Mouse (Mus musculus) granulocyte monocyte progenitor cell, adult 5-6 weeks (primary cell): ENCODE data around the gene Sult1c1. TPM values are rescaled to one million over a fixed set of nuclear protein-coding genes. Genes with fewer than 3 reads are reported as not detected.
"Not testable (repeated sequence)": the region's sequence is repeated elsewhere in the genome, so short reads cannot be mapped to it uniquely, and the experiment has no call there.

ENCODE experiments used
- ATAC-seq: replicated peaks from 2 replicates; pipeline ENCODE4 v1.8.0; 2016; ENCODE audit warnings: mild to moderate bottlenecking, moderate TSS enrichment, inconsistent platforms; ENCODE audit not compliant: poor library complexity, severe bottlenecking
- total RNA-seq, 2 experiments: library from RNA; stranded (forward) in 1 of 2; stranded (reverse) in 1 of 2; fragments of 200-712, 200-1000 nt in 1 of 2; fragments of >200 nt in 1 of 2; fragmentation: Nextera tagmentation in 1 of 2; gene quantifications; 2 replicates each; pipeline ENCODE4 v1.2.3; 2014 to 2017

The Sult1c1 gene
- total RNA-seq (2014; fragmentation: Nextera tagmentation), result not detected in 2 replicates
- not detected in 2 replicates for total RNA-seq (2017)

DNA sequence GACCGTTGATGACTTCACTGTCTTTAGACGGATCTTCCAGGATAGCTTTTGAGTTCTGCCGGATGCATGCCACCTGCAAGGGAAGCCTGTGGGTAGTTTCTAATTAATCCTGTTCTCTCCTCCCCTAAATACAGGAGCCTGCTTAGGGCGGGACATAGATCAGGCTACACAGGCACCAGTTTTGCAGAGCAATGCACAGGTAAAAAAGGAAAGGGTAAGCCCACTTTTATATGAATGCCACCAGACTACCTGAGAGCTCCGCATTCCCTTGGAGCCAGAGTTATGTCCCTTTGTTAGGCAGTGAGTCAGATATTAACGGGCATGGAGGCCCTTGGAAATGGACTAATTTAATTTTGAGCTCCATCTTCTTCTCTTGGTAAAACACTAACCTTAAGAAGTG lies at the start of gene Sult1c1:
Gene Sult1c1 (minus strand): TSS at position 101 of the 400 bp plus-strand sequence.
- no peak for ATAC-seq

DNA sequence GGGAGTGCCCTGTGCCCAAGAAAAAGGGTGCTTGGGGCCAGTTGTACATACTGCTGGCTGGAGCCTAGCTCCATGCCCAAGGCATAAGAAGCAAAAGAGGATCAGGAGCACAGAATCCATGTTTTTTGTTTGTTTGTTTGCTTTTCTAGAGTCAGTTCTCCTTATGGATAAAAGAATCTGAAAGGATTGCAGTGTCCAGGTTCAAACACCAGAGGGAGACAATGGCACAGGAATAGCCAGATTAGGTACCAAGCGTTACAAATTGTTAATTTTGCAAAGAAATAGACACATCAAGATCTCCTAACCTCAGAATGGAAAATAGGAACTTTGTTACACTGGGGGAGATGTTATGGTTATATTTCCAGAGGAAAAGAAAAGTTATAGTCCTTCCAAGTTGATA lies 23.7 kb upstream of the Sult1c1 start:
- ATAC-seq, result no peak; the same call in 1 of the 2 replicates

DNA sequence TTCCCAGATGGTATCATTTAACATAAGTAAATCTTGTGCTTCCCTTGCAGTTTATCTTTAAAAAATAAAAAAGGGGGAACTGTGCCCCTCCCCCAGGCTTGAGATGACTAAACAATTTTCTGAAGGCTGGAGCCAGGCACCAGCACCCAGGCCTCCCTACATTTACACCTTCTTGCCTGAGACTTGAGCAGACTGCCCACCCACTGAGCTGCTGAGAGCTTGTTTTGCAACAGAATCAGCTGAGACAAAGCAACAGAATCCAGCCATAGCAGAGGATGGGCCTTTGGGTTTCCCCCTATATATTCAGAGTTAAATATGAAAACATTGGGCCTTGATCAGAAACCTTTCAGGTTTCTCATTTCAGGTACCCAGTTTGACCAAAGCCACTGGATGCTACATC lies 20.7 kb upstream of the Sult1c1 start:
- no peak for ATAC-seq

DNA sequence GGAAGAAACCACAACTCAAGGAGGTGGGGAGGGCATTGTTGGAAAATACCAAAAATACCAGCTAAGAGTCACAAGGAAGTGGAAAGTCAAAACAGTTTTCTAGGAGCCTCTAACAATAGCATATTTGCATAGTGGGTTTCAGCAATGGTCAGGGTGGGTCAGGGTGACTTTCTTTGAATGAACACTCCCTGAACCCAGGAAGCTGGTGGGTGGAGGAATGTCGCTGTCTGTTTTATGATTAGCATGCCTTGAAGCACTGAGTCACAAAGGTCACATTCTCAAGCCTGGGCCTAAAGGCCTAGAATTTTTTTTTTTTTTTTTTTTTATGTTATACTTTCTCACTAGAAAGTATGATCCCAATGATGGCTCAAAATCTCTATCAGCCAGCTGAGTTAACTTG lies 20.1 kb upstream of the Sult1c1 start:
- not testable (repeated sequence) for ATAC-seq

DNA sequence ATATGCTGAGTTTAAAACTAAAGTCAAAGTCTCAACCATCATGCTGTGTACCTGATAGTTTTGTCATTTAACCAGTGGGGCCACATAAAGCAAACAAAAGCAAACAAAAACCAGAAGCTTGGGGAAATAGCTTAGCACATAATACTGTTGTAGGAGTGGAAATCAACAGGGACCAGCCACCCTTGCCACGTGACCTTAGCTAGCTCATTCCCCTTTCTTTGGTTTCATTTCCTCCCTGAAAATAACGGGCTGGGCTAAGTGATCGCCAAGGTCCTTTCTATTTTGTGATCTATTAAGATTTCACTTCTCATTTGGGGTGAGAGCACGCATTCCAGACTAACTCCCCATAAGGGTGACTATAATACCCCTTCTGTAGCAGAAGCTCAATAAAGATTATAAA lies 13.0 kb upstream of the Sult1c1 start:
- ATAC-seq, result peak; percentile 87

DNA sequence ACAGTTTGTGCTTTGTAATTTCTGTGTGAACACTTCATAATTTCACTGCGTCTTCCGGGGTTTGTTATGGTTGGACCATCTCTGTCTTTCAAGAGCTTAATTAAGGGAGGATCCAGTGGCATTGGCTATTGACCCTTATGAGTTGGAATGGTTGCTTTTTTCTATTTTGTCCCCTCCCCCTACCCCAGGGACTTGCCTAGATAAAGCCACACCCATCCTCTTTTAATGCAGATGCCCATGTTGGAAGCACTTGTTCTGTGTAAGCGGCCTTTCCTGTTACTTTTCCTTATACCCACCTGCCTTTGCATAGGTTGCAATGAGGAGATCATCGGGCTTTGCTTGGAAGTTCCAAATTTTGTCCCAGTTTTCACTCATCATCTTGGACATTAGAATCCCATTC lies 16.9 kb downstream of the Sult1c1 start:
- no peak for ATAC-seq

DNA sequence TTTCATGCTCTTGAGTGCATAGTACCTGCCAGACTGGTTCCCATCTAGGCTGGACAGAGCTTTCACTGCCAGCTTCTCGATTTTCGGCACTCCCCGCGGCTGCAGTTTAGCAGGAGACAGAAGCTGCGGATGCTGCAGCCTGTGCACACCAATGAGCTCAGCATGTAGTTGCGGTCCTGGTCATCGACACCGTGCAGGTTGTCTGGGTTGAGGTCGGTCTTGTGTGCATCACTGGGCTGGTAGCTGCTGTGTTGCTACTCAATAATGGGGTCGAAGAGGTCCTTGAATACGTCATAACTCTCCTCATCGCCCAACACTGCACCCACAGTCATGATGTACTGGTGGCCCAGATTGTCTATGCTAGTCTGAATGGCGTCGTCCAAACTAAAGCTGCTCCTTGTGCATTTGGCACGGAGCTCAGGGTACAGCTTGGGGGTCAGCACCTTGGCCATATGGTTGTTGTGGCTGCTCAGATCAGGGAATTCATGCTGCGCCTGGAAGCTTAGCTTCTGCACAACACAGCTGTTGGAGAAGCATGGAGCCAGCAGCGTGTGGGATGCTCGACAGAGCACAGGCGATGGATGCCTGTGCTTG lies 48.8 kb downstream of the Sult1c1 start:
- no peak for ATAC-seq

DNA sequence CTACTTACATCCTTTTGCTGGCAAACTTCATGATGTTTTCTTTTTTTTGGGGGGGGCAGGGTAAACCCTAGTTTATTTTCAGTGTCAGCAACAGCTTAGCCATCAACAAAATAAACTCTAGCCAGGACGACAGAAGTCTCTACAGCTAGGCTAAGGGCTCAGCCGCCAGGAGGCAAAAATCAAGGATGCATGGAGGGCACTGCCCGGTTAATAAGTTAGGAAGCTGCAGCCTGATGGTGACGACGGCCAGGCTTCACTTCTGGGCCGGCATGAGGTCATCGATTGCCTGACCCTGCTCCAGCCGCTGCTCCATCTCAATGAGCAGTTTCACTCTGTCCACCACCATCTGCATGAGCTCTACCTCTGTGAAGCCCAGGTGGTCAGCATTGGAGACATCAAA lies 49.7 kb downstream of the Sult1c1 start:
- no peak for ATAC-seq

Other genes starting within 250 kb of the Sult1c1 start
- not detected in 2 replicates for gene Sult1c2, start 144.3 kb downstream of the Sult1c1 start, total RNA-seq (2014; fragmentation: Nextera tagmentation)
- gene Sult1c2, start 144.3 kb downstream of the Sult1c1 start, total RNA-seq (2017), result not detected in 2 replicates